Mouse (Mus musculus) megakaryocyte, embryonic 14.5 days (primary cell): ENCODE data around the gene Inpp4b.

Experiments
- FLI1 ChIP-seq: IDR thresholded peaks from 2 replicates; pipeline ENCODE4 v1.6.1; 2012; ENCODE audit warnings: low read length, inconsistent platforms, mixed read lengths
- GATA1 ChIP-seq: IDR thresholded peaks from 3 replicates; pipeline ENCODE4 v1.6.1; 2012; ENCODE audit warnings: mixed read lengths, low read length, inconsistent platforms, borderline replicate concordance

- TF ChIP-seq GATA1: no peak
- TF ChIP-seq FLI1: no peak
Observed at GRCm38 (mm10) chr8:82027401-82027800, 685.0 kb downstream of the Inpp4b start.
